ENCODE assay signal across 10 mouse cellular contexts in the genomic region with DNA sequence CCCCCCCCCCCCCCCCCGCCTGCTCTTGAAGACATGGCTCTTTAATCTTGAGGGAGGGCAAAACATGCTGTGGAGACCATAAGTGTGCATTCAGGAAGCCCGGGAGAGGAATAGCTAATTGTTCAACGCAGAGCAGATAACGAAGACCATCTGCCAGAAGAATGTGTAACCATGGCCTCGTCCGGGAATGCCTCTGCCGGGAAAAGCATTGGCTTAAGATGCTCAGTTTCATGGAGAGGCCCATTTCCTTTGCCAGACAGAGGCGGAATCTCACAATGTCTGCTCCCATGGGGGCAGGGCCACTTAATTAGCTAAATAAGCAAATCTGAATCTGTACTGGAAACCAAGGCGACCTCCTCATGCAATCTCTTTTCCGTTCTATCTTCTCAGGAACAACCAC. TPM values are rescaled to one million over a fixed set of nuclear protein-coding genes. Genes with fewer than 3 reads are reported as not detected.
DNase-seq lines count a peak whose midpoint lies in the region; ATAC-seq and TF ChIP-seq lines count a peak whose summit lies in the region.
"Had no signal": no experiment of that assay in that cellular context is flagged by ENCODE, and none has a peak within 500 bp of the region (broad histone marks: within the 10 kb centered on the region; RNA-seq: fewer than 3 reads in every experiment).

No protein-coding gene starts in this region.

- no peak overlapping the region for H3K4me2 ChIP-seq in liver, postnatal 0 days (ENCODE audit: low read depth, low read length)
- H3K4me2 ChIP-seq: heart, embryonic 15.5 days had no signal

- peak; percentile 58 for TF ChIP-seq EP300 in liver, postnatal 0 days (IDR thresholded peaks at IDR 0.05; ENCODE audit: low read depth)

- peak; percentile 31; the same call in 1 of the 2 replicates for ATAC-seq in liver, postnatal 0 days
- no peak for ATAC-seq in monocyte, adult 5-6 weeks (replicated peaks; ENCODE audit: insufficient number of reproducible peaks, low FRiP score, low TSS enrichment, poor library complexity, severe bottlenecking)

- no peaks in the 10 kb centered on the region for H3K9me3 ChIP-seq in heart, embryonic 10.5 days
- no peaks in the 10 kb centered on the region for H3K9me3 ChIP-seq in hindbrain, embryonic 10.5 days
- no peaks in the 10 kb centered on the region for H3K9me3 ChIP-seq in liver, postnatal 0 days (ENCODE audit: low read length)
- H3K9me3 ChIP-seq: heart, embryonic 15.5 days had no signal

- H3K27me3 ChIP-seq in heart, embryonic 10.5 days (ENCODE audit: insufficient read depth, poor library complexity, severe bottlenecking): no peaks in the 10 kb centered on the region
- no peaks in the 10 kb centered on the region for H3K27me3 ChIP-seq in hindbrain, embryonic 10.5 days (ENCODE audit: insufficient read depth, poor library complexity, severe bottlenecking)
- H3K27me3 ChIP-seq in liver, postnatal 0 days (ENCODE audit: insufficient read depth, low read length): no peaks in the 10 kb centered on the region
- H3K27me3 ChIP-seq: heart, embryonic 15.5 days had no signal

- WGBS in heart, embryonic 10.5 days: 40% methylated on average over 9 of the region's 10 CpGs
- WGBS in hindbrain, embryonic 10.5 days: 41% methylated on average over 10 of the region's 10 CpGs
- WGBS in liver, postnatal 0 days (ENCODE audit: insufficient replicate concordance): 79% methylated on average over 9 of the region's 10 CpGs

- TF ChIP-seq CTCF in liver, postnatal 0 days (IDR thresholded peaks at IDR 0.05; ENCODE audit: low read depth): no peak

- DNase-seq in heart, adult 11 months: peak; percentile 97
- no peak for DNase-seq in heart, embryonic 10.5 days (ENCODE audit: low spot score)
- DNase-seq in embryo, embryonic 11 days: peak; percentile 53
- peak; percentile 21 for DNase-seq in hindbrain, embryonic 10.5 days (ENCODE audit: low spot score)
- DNase-seq in liver, postnatal 0 days: peak; percentile 32
- no peak for DNase-seq in urinary bladder, postnatal 10 days (ENCODE audit: low spot score)
- no peak for DNase-seq in right cerebral cortex, postnatal 25 days

- no peak overlapping the region for H3K4me3 ChIP-seq in heart, embryonic 10.5 days
- no peak overlapping the region for H3K4me3 ChIP-seq in hindbrain, embryonic 10.5 days
- H3K4me3 ChIP-seq in liver, postnatal 0 days (ENCODE audit: low read depth, low read length): no peak overlapping the region
- H3K4me3 ChIP-seq: heart, embryonic 15.5 days; myocyte had no signal

- H3K9ac ChIP-seq in liver, postnatal 0 days (replicated peaks): no peak overlapping the region
- H3K9ac ChIP-seq: heart, embryonic 15.5 days had no signal

- no peaks in the 10 kb centered on the region for H3K36me3 ChIP-seq in heart, embryonic 10.5 days
- H3K36me3 ChIP-seq in hindbrain, embryonic 10.5 days: no peaks in the 10 kb centered on the region
- no peaks in the 10 kb centered on the region for H3K36me3 ChIP-seq in liver, postnatal 0 days (replicated peaks; ENCODE audit: insufficient read depth, low read length)
- H3K36me3 ChIP-seq: heart, embryonic 15.5 days had no signal

- peaks cover 11% of the 10 kb centered on the region; the same call in 1 of the 2 replicates for H3K4me1 ChIP-seq in heart, embryonic 10.5 days
- H3K4me1 ChIP-seq in hindbrain, embryonic 10.5 days (replicated peaks): peaks cover 8% of the 10 kb centered on the region
- no peaks in the 10 kb centered on the region for H3K4me1 ChIP-seq in liver, postnatal 0 days (ENCODE audit: insufficient read depth)
- H3K4me1 ChIP-seq: heart, embryonic 15.5 days had no signal

- H3K27ac ChIP-seq in heart, embryonic 10.5 days: no peak overlapping the region
- no peak overlapping the region for H3K27ac ChIP-seq in hindbrain, embryonic 10.5 days
- H3K27ac ChIP-seq in liver, postnatal 0 days (ENCODE audit: low read depth): no peak overlapping the region
- H3K27ac ChIP-seq: heart, embryonic 15.5 days had no signal

RNA-seq across cellular contexts. Expression of a gene that starts 43.7 kb away (rescaled TPM):
- 0.48 and 0.53 TPM in 2 replicates for polyA plus RNA-seq in heart, embryonic 10.5 days (2016; fragmentation: Nextera tagmentation; extraction: Ambion mirVana)
- 0.27 TPM in 1 of 2 replicates, not detected in the other for polyA plus RNA-seq in hindbrain, embryonic 10.5 days (2016; fragmentation: Nextera tagmentation; extraction: Ambion mirVana)
- polyA plus RNA-seq in liver, postnatal 0 days (2015; fragmentation: Nextera tagmentation; extraction: Ambion mirVana): 2.7 and 3.4 TPM in 2 replicates
- total RNA-seq in monocyte, adult 5-6 weeks (2017): 1.9 to 14.1 TPM (median 8.8 TPM) in 3 replicates

Comparison
In these comparisons a context has a peak if more than half of its experiments do, and no peak if none do; other contexts are left out.
1. DNase-seq: peak in heart, adult 11 months (single experiment), embryo, embryonic 11 days (single experiment), hindbrain, embryonic 10.5 days (single experiment) and liver, postnatal 0 days (single experiment); none in heart, embryonic 10.5 days (single experiment), urinary bladder, postnatal 10 days (single experiment) and right cerebral cortex, postnatal 25 days (single experiment).